Mouse (Mus musculus) small intestine, adult 2 months (tissue): ENCODE results near the gene Trim62.

Source experiments
- CTCF ChIP-seq: fragments of 200-500 bp; IDR thresholded peaks from 2 replicates; pipeline ENCODE4 v1.5.1; 2012; ENCODE audit warnings: low read depth, mild to moderate bottlenecking, control low read depth, inconsistent platforms, low read length, moderate library complexity, mixed read lengths; ENCODE audit not compliant: insufficient replicate concordance, insufficient read length; ENCODE audit errors: extremely low read depth
- POLR2A ChIP-seq: fragments of 200-500 bp; IDR thresholded peaks from 2 replicates; pipeline ENCODE4 v1.6.1; 2012; ENCODE audit warnings: low read depth, mild to moderate bottlenecking, control low read depth, inconsistent platforms, low read length, moderate library complexity

- TF ChIP-seq POLR2A = no peak
- TF ChIP-seq CTCF = no peak
These were observed 20.8 kb downstream of the Trim62 start for GRCm38 (mm10) chr4:128904035-128904800.
